Mouse (Mus musculus) neural tube, embryonic 15.5 days (tissue): ENCODE results near the gene Pcca. TPM values are rescaled to one million over a fixed set of nuclear protein-coding genes. Genes with fewer than 3 reads are reported as not detected.
A peak's percentile ranks its signal among the peaks of the same experiment; 100 is the strongest.

Source experiments
- ATAC-seq: fragments of 200-750 bp; cut with Nextera tagmentation; 2 replicates; pipeline ENCODE4 v1.8.0; 2017; ENCODE audit warnings: mild to moderate bottlenecking, moderate TSS enrichment, moderate library complexity; ENCODE audit not compliant: low FRiP score
- H3K27ac ChIP-seq: fragments of 300-500 bp; sonication (generic); replicated peaks from 2 replicates; pipeline ENCODE4 v1.5.1; 2015; ENCODE audit warnings: mild to moderate bottlenecking, inconsistent platforms
- H3K27me3 ChIP-seq: fragments of 300-500 bp; sonication (generic); replicated peaks from 2 replicates; pipeline ENCODE4 v1.6.1; 2015; ENCODE audit warnings: inconsistent platforms
- H3K36me3 ChIP-seq: fragments of 300-500 bp; sonication (generic); 2 replicates; pipeline ENCODE4 v1.6.1; 2015; ENCODE audit warnings: inconsistent platforms
- H3K4me1 ChIP-seq: fragments of 300-500 bp; sonication (generic); 2 replicates; pipeline ENCODE4 v1.6.1; 2015; ENCODE audit warnings: inconsistent platforms
- H3K4me2 ChIP-seq: fragments of 300-500 bp; sonication (generic); 2 replicates; pipeline ENCODE4 v1.6.1; 2015; ENCODE audit warnings: inconsistent platforms, mild to moderate bottlenecking, moderate library complexity
- H3K4me3 ChIP-seq: fragments of 300-500 bp; sonication (generic); replicated peaks from 2 replicates; pipeline ENCODE4 v1.5.1; 2015; ENCODE audit warnings: mild to moderate bottlenecking, inconsistent platforms
- H3K9ac ChIP-seq: fragments of 300-500 bp; sonication (generic); replicated peaks from 2 replicates; pipeline ENCODE4 v1.6.1; 2015; ENCODE audit warnings: mild to moderate bottlenecking, inconsistent platforms
- H3K9me3 ChIP-seq: fragments of 300-500 bp; sonication (generic); replicated peaks from 2 replicates; pipeline ENCODE4 v1.6.1; 2016; ENCODE audit warnings: inconsistent platforms
- WGBS: fragments of 180-500 bp; shearing (Covaris S2); methylation state at CpG from one replicate; pipeline ENCODE4 v1.1.7; 2015; ENCODE audit warnings: mixed read lengths; 5-methylcytosine and 5-hydroxymethylcytosine counted together
- polyA plus RNA-seq: library from polyadenylated mRNA; unstranded; fragments of >200 nt; fragmentation: Nextera tagmentation; extraction: Ambion mirVana; gene quantifications from 2 replicates; pipeline ENCODE4 v1.2.1, GENCODE M21; 2015

The Pcca gene
- polyA plus RNA-seq, 1 experiment from 2014 or later, result 27.5 TPM

DNA sequence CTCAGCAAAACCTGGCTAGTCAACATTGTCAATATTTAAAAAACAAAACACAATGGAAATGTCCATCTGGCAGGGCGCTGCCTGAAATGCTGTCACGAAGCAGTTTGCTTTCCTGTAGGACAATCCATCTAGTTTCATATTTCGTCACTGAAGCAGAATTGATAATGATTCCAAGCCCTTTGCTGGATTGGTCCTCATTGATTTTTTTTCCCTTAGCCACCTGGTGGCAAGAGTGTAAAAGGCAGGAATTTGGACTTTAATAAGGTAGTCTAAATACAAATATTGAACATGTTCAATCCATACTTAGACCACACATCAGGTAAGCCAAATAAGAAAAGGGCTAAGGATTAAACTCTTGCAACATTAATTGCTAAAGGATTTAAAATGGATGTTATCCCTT, 367.1 kb downstream of the Pcca start:
- no peak overlapping the region for H3K9ac ChIP-seq
- H3K4me2 ChIP-seq, result no peak overlapping the region
- H3K4me1 ChIP-seq, result no peaks in the 10 kb centered on the region
- no peaks in the 10 kb centered on the region for H3K9me3 ChIP-seq
- ATAC-seq, result no peak
- no peaks in the 10 kb centered on the region for H3K27me3 ChIP-seq
- WGBS, result 87% methylated on average over 3 of the region's 3 CpGs
- H3K36me3 ChIP-seq, result no peaks in the 10 kb centered on the region
- H3K27ac ChIP-seq, result no peak overlapping the region
- no peak overlapping the region for H3K4me3 ChIP-seq

DNA sequence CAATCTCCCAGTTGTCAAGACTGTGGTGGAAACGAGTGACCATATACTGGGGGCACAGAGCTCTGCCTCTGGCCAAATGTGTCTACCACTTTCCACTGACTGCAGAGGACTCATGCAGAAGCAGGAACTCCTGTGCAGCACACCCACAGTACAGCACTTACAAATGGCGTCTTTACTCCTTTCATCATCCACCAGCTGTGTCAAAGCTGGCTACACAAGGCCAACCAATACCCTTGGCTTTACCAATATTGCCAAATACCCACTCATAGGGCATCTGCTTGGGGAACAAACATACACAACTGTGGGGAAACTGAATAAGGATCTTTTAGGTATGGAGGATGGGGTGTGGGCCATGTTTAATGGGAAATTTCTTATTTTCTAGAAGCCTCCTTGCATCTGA, 367.6 kb downstream of the Pcca start:
- no peaks in the 10 kb centered on the region for H3K36me3 ChIP-seq
- no peak overlapping the region for H3K4me2 ChIP-seq
- peak overlapping the region; percentile 41; the same call in 1 of the 2 replicates for H3K27ac ChIP-seq
- H3K4me3 ChIP-seq, result no peak overlapping the region
- H3K9me3 ChIP-seq, result no peaks in the 10 kb centered on the region
- no peak overlapping the region for H3K9ac ChIP-seq
- no peaks in the 10 kb centered on the region for H3K4me1 ChIP-seq
- H3K27me3 ChIP-seq, result no peaks in the 10 kb centered on the region
- WGBS, result 84% methylated on average over 2 of the region's 2 CpGs
- ATAC-seq, result no peak

DNA sequence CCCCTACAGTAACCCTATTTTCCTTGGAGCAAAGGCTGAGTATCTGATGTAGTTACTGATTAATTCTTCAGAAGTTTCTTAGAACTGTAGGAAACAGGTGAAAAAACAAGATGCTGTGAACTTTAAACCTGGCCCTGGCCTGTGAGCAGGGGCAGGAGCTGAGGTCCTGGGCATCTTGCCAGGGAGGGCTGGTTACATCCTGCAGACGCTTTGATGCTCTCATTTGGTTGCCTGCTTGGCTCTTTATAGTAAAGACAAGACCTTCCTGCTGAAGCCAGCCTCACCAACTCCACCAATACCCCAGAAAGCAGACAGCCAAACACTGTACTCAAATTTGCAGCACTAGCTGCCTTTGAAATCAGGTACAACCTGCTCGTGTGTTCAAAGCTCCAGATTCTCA, 368.0 kb downstream of the Pcca start:
- ATAC-seq, result no peak
- Histone ChIP-seq H3K9me3 (no peaks in the 10 kb centered on the region; the same call in 1 of the 2 replicates), H3K27ac (no peak overlapping the region; the same call in 1 of the 2 replicates), H3K4me2 (no peak overlapping the region), H3K36me3 (no peaks in the 10 kb centered on the region), H3K27me3 (no peaks in the 10 kb centered on the region), H3K4me3 (no peak overlapping the region), H3K4me1 (no peaks in the 10 kb centered on the region), H3K9ac (no peak overlapping the region)
- WGBS, result 47% methylated on average over 2 of the region's 2 CpGs

DNA sequence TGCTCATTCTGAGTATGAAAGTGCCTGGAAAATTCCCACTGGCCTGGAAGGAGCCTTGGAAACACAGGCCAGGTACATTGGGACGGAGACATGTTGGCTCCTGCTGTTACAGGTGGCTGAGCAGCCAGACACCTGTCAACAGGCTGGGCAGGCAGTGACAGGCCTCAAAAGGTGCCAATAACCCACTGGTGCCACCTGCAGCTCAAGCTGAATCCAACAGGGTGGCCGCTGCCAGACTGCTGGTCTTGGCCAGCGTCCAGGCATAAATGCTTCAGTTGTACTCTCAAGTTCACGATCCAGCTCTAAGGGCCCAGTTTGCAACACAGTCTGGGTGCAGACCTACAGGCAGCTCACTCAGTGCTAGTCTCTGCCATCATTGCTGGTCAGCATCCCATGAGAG, 368.8 kb downstream of the Pcca start:
- Histone ChIP-seq H3K4me3 (no peak overlapping the region), H3K4me2 (no peak overlapping the region), H3K9me3 (no peaks in the 10 kb centered on the region; the same call in 1 of the 2 replicates), H3K27me3 (no peaks in the 10 kb centered on the region), H3K4me1 (no peaks in the 10 kb centered on the region), H3K9ac (no peak overlapping the region), H3K27ac (no peak overlapping the region; the same call in 1 of the 2 replicates), H3K36me3 (no peaks in the 10 kb centered on the region)
- ATAC-seq, result no peak
- 70% methylated on average over 4 of the region's 4 CpGs for WGBS

DNA sequence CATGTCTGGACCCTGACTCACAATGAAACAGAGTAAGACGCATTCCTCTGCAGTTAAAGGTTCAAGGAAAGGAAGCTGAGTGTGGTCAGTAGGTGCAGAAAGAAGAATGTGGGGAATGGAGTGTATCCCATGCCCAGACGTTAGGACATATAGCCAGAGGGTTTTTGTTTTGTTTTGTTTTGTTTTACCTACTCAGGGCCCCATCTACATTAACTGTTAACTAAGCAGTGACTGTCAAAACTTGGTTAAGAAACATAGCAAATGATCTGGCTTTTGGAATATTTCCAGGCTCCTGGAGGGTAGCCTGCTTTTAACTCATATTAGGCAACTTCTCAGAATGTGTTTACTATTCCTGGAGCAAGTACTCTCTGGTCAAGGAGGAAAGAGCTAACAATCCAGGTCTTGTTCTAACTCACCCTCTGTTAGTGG, 369.8 kb downstream of the Pcca start:
- no peaks in the 10 kb centered on the region for H3K27me3 ChIP-seq
- H3K9me3 ChIP-seq, result peaks cover 7% of the 10 kb centered on the region; the same call in 1 of the 2 replicates
- no peak overlapping the region for H3K27ac ChIP-seq
- no peaks in the 10 kb centered on the region for H3K4me1 ChIP-seq
- H3K4me2 ChIP-seq, result no peak overlapping the region
- WGBS, result 71% methylated on average over 2 of the region's 2 CpGs
- no peak for ATAC-seq
- H3K9ac ChIP-seq, result no peak overlapping the region
- H3K36me3 ChIP-seq, result no peaks in the 10 kb centered on the region
- no peak overlapping the region for H3K4me3 ChIP-seq

DNA sequence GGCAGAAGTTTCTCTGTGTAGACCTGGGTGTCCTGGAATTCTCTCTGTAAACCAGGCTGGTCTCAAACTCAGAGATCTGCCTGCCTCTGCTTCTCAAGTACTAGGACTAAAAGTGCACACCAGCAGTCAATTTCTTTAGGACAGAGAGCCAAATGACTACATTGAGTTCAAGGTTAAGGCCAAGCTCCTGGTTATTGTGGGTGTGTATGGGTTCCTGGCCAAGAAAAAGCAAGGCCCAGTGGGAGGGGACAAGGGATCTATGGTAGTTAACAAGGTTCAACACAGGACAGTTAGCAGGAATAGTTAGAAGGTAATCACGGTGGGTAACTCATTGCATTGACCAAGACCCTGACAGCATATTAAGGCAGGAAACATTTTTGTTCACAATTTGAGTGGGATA, 370.9 kb downstream of the Pcca start:
- Histone ChIP-seq H3K27ac (no peak overlapping the region), H3K9ac (no peak overlapping the region), H3K4me3 (no peak overlapping the region), H3K4me1 (no peaks in the 10 kb centered on the region), H3K4me2 (no peak overlapping the region), H3K36me3 (no peaks in the 10 kb centered on the region), H3K9me3 (peaks cover 7% of the 10 kb centered on the region; the same call in 1 of the 2 replicates), H3K27me3 (no peaks in the 10 kb centered on the region)
- ATAC-seq, result no peak
- WGBS, result 97% methylated on average over 1 of the region's 1 CpGs

DNA sequence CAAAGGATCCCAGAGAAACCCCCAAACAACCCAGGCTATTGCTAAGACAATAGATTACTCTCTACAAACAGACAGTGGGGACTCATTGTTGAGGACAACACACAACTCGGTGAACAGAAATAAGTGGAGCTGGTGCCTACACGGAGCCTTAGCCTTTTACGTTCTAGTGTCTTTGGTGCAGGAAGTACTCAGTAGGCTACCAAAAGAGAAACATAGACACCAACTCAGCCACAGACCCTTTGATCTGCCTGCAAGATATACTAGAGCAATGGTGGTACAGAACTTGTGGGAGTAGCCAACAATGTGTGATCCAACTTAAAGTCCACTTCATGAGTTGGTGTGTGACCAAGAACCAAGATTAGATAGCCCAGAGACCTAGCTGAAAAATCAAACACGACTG, 374.0 kb downstream of the Pcca start:
- 95% methylated on average over 4 of the region's 4 CpGs for WGBS
- Histone ChIP-seq H3K9ac (no peak overlapping the region), H3K9me3 (peaks cover 7% of the 10 kb centered on the region; the same call in 1 of the 2 replicates), H3K36me3 (no peaks in the 10 kb centered on the region), H3K27me3 (peaks cover 7% of the 10 kb centered on the region; the same call in 1 of the 2 replicates), H3K4me1 (peaks cover 9% of the 10 kb centered on the region; the same call in 1 of the 2 replicates), H3K4me3 (no peak overlapping the region), H3K27ac (no peak overlapping the region), H3K4me2 (no peak overlapping the region)
- ATAC-seq, result no peak

DNA sequence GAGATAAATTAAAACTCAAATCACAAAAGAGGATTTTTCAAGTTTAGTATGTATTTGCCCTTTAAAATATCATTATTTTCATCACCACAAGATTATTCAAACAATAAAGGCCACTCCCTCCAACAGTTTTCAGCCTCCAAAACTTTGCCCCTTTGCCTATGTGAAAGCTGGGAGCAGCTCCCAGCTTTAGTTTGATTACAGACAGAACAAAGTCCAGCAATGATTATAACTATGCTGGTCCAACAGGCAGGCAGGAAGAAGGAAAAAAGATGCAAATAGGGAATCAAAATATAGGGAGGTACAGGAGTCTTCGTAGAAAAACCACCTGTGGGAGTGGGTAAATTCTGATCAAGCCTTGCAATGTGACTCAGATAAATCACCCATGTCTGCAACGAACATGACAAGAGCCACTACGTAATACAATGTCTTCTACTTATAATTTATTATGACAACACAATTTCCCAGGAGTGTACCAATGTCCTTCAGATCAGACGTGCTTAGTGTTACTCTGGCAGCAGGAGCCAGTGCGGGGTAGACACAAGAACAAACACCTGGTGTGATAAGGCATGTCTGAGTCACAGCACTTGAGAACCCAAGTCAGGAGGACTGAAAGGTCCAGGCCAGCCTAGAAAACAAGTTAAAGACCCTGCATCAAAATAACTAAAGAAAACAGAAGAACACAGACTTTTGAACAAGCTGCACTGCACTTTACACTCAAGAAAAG, 375.4 kb downstream of the Pcca start:
- 80% methylated on average over 5 of the region's 5 CpGs for whole genome bisulfite sequencing
- H3K27ac ChIP-seq, result no peak overlapping the region
- H3K4me1 ChIP-seq, result peaks cover 14% of the 10 kb centered on the region; the same call in 1 of the 2 replicates
- H3K9me3 ChIP-seq, result peaks cover 7% of the 10 kb centered on the region; the same call in 1 of the 2 replicates
- no peak overlapping the region for H3K9ac ChIP-seq
- H3K4me2 ChIP-seq, result no peak overlapping the region
- H3K4me3 ChIP-seq, result no peak overlapping the region
- H3K27me3 ChIP-seq, result peaks cover 20% of the 10 kb centered on the region
- no peaks in the 10 kb centered on the region for H3K36me3 ChIP-seq
- ATAC-seq, result no peak

DNA sequence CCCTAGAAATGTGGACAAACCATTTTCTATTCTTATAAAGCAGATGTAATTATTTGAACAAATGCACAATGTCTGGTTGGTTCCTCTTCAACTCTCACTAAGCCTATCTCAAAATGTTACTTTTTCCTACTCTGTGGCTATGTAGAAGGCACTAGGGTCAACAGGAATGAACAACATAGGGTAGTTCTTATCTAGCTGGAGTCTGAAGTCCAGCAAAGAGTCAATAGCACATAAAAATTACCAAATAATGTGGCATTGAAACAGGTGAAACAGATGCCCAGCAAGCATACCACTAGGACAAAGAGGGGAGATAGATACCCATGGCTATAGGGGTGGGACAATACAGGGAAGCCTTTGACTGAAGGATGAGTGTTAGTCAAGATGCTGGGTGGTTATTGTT, 377.1 kb downstream of the Pcca start:
- Histone ChIP-seq H3K27ac (no peak overlapping the region), H3K36me3 (no peaks in the 10 kb centered on the region), H3K9me3 (peaks cover 7% of the 10 kb centered on the region; the same call in 1 of the 2 replicates), H3K4me2 (no peak overlapping the region), H3K4me1 (peaks cover 14% of the 10 kb centered on the region; the same call in 1 of the 2 replicates), H3K4me3 (no peak overlapping the region), H3K9ac (no peak overlapping the region), H3K27me3 (peaks cover 20% of the 10 kb centered on the region)
- ATAC-seq, result no peak

DNA sequence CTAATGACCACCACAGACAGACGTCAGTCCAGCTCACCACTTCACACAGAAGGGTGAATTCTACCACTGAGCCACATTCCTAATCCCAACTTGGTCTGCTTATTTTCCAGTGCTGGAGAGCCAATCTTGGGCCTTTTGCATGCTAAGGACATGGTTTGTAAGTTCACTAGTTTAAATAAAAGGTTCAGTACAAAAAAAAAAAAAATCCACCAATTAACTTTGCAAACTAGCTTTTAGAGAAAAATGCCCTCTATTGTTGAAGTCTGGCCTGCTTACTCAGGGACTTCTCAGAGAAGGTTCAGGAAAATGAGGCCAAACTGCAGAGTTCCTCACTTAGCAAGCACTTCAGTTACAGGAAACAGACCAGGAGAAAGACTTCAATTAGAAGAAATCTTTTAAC, 378.0 kb downstream of the Pcca start:
- Histone ChIP-seq H3K27ac (no peak overlapping the region), H3K36me3 (no peaks in the 10 kb centered on the region), H3K9me3 (peaks cover 7% of the 10 kb centered on the region; the same call in 1 of the 2 replicates), H3K4me2 (peak overlapping the region; percentile 98), H3K4me1 (peaks cover 14% of the 10 kb centered on the region; the same call in 1 of the 2 replicates), H3K27me3 (peaks cover 20% of the 10 kb centered on the region), H3K4me3 (peak overlapping the region; percentile 68; the same call in 1 of the 2 replicates), H3K9ac (no peak overlapping the region; the same call in 1 of the 2 replicates)
- no peak for ATAC-seq
- WGBS, result 61% methylated on average over 1 of the region's 1 CpGs

DNA sequence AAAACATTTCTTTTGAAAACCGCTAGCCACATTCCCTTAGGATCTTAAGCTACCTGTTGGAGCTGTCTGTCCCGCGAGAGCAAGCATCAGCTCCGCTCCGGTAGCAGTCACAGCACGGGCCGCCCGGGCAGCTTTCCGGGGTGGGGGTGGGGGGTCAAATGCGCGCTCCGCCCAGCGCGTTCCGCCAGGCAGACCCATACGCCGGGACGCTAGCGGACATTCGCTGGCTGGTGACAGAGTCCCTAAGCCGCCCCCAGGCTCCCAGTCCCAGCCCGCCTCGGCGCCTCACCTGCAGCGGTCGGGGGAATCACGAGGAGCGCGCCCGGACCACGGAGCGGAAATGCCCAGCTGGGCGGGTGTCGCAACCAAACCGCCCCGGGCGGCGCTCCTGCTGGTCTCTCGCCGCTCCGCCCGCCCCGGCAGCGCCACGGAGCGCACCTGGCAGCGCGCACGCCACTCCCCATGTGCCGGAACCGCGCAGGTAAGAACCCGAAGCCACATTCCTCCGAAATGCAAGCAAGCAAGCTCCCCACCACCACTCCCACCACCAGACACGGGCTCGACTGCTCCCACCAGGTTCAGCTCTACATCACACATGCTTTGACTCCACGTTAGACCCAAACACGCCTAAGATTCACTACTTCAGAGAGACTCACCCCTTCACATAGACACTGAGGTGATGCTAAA, 378.8 kb downstream of the Pcca start:
- H3K27ac ChIP-seq, result 0 out of 2 replicates have a peak overlapping the region, but pooled peaks have one; percentile 18
- H3K4me2 ChIP-seq, result peak overlapping the region; percentile 98
- H3K36me3 ChIP-seq, result no peaks in the 10 kb centered on the region
- WGBS, result under 1% methylated on average over 57 of the region's 58 CpGs
- H3K9me3 ChIP-seq, result 0 out of 2 replicates have a peak, but pooled peaks cover 7% of the 10 kb centered on the region
- H3K27me3 ChIP-seq, result peaks cover 20% of the 10 kb centered on the region
- peak overlapping the region; percentile 68 for H3K4me3 ChIP-seq
- H3K4me1 ChIP-seq, result peaks cover 14% of the 10 kb centered on the region; the same call in 1 of the 2 replicates
- ATAC-seq, result peak; percentile 83
- peak overlapping the region; percentile 58 for H3K9ac ChIP-seq
